Mouse (Mus musculus) kidney, adult 18-20 months (tissue): ENCODE data around the gene Prx.

Experiments
- DNase-seq: peaks from one replicate; pipeline ENCODE4 v3.0.0; 2021

Prx gene

GRCm38 (mm10) chr7:27523805-27524204 is 24.7 kb downstream of the Prx start:
- DNase-seq = no peak

- peak; percentile 79 for DNase-seq
Observed at GRCm38 (mm10) chr7:27526039-27526827, 27.1 kb downstream of the Prx start.

- DNase-seq = no peak
Observed at GRCm38 (mm10) chr7:27529070-27529469, 29.9 kb downstream of the Prx start.

GRCm38 (mm10) chr7:27530937-27531336 is 31.8 kb downstream of the Prx start:
- DNase-seq = no peak

- DNase-seq = no peak
Observed at GRCm38 (mm10) chr7:27531707-27532106, 32.6 kb downstream of the Prx start.

- no peak for DNase-seq
Observed at GRCm38 (mm10) chr7:27532480-27533050, 33.4 kb downstream of the Prx start.

- DNase-seq = no peak
Observed at GRCm38 (mm10) chr7:27535386-27535785, 36.3 kb downstream of the Prx start.

- no peak for DNase-seq
Observed at GRCm38 (mm10) chr7:27536618-27537017, 37.5 kb downstream of the Prx start.

- DNase-seq = no peak
Observed at GRCm38 (mm10) chr7:27537998-27538397, 38.9 kb downstream of the Prx start.

- DNase-seq = no peak
Observed at GRCm38 (mm10) chr7:27538797-27539196, 39.7 kb downstream of the Prx start.

GRCm38 (mm10) chr7:27540521-27540920 is 41.4 kb downstream of the Prx start:
- no peak for DNase-seq

GRCm38 (mm10) chr7:27540935-27541334 is 41.8 kb downstream of the Prx start:
- no peak for DNase-seq

GRCm38 (mm10) chr7:27541431-27541830 is 42.3 kb downstream of the Prx start:
- DNase-seq = no peak

GRCm38 (mm10) chr7:27541922-27542321 is 42.8 kb downstream of the Prx start:
- DNase-seq = no peak

- peak; percentile 78 for DNase-seq
Observed at GRCm38 (mm10) chr7:27542392-27543033, 43.4 kb downstream of the Prx start.

GRCm38 (mm10) chr7:27543065-27543464 is 43.9 kb downstream of the Prx start:
- DNase-seq = no peak

GRCm38 (mm10) chr7:27543851-27544250 is 44.7 kb downstream of the Prx start:
- DNase-seq = no peak

- DNase-seq = no peak
Observed at GRCm38 (mm10) chr7:27544675-27545370, 45.7 kb downstream of the Prx start.

- DNase-seq = no peak
Observed at GRCm38 (mm10) chr7:27549597-27549996, 50.5 kb downstream of the Prx start.

GRCm38 (mm10) chr7:27552070-27552469 is 52.9 kb downstream of the Prx start:
- no peak for DNase-seq

GRCm38 (mm10) chr7:27552931-27553513 is 53.9 kb downstream of the Prx start, which contains the start of the genes Pld3 and 2310022A10Rik:
TSS of gene Pld3 (minus strand) at chr7:27553218.
TSS of gene 2310022A10Rik (plus strand) at chr7:27553233.
- peak; percentile 95 for DNase-seq

GRCm38 (mm10) chr7:27560291-27560887 is 61.3 kb downstream of the Prx start:
- no peak for DNase-seq
